Mouse (Mus musculus) limb, embryonic 11.5 days (tissue): ENCODE measurements around the gene Tarbp1. TPM values are rescaled to one million over a fixed set of nuclear protein-coding genes. Genes with fewer than 3 reads are reported as not detected.

Source experiments
- ATAC-seq: fragments of 200-750 bp; cut with Nextera tagmentation; 2 replicates; pipeline ENCODE4 v1.8.0; 2017; ENCODE audit warnings: low read depth; ENCODE audit not compliant: insufficient number of reproducible peaks, low FRiP score, low TSS enrichment
- DNase-seq: peaks from one replicate; pipeline ENCODE4 v3.0.0-alpha.2; 2015; ENCODE audit warnings: low spot score
- H3K27ac ChIP-seq: fragments of 300-500 bp; sonication (generic); replicated peaks from 2 replicates; pipeline ENCODE4 v1.5.1; 2014; ENCODE audit warnings: low read depth, mild to moderate bottlenecking, low read length
- H3K27me3 ChIP-seq: fragments of 300-500 bp; sonication (generic); 2 replicates; pipeline ENCODE4 v1.6.1; 2014; ENCODE audit warnings: mild to moderate bottlenecking, low read length, mixed read lengths; ENCODE audit not compliant: control insufficient read depth, insufficient read depth
- H3K36me3 ChIP-seq: fragments of 300-500 bp; sonication (generic); 2 replicates; pipeline ENCODE4 v1.6.1; 2014; ENCODE audit warnings: mild to moderate bottlenecking, low read length, moderate library complexity, mixed read lengths; ENCODE audit not compliant: control insufficient read depth, insufficient read depth
- H3K4me1 ChIP-seq: fragments of 300-500 bp; sonication (generic); 2 replicates; pipeline ENCODE4 v1.6.1; 2014; ENCODE audit warnings: low read length, mixed read lengths; ENCODE audit not compliant: control insufficient read depth, insufficient read depth
- H3K4me2 ChIP-seq: fragments of 300-500 bp; sonication (generic); 2 replicates; pipeline ENCODE4 v1.6.1; 2014; ENCODE audit warnings: low read depth, mild to moderate bottlenecking, moderate library complexity; ENCODE audit not compliant: severe bottlenecking
- H3K4me3 ChIP-seq: fragments of 300-500 bp; sonication (generic); 2 replicates; pipeline ENCODE4 v1.5.1; 2014; ENCODE audit warnings: low read depth, low read length
- H3K9ac ChIP-seq: fragments of 300-500 bp; sonication (generic); 2 replicates; pipeline ENCODE4 v1.6.1; 2014; ENCODE audit warnings: mild to moderate bottlenecking, low read length
- H3K9me3 ChIP-seq: fragments of 300-500 bp; sonication (generic); 2 replicates; pipeline ENCODE4 v1.6.1; 2016; ENCODE audit warnings: low read length; ENCODE audit not compliant: control insufficient read depth
- WGBS: fragments of 180-500 bp; shearing (Covaris S2); extraction: QIAGEN DNeasy Blood & Tissue Kit; methylation state at CpG from one replicate; pipeline ENCODE4 v1.1.7; 2014; 5-methylcytosine and 5-hydroxymethylcytosine counted together
- polyA plus RNA-seq: library from polyadenylated mRNA; unstranded; fragments of >200 nt; fragmentation: Nextera tagmentation; extraction: Ambion mirVana; gene quantifications from 2 replicates; pipeline ENCODE4 v1.2.1, GENCODE M21; 2014

The Tarbp1 gene
- polyA plus RNA-seq, 1 experiment from 2014 or later, result 3.8 TPM

GRCm38 (mm10) chr8:126438937-126439336, 35.9 kb downstream of the Tarbp1 start:
- H3K4me2 ChIP-seq, result no peak overlapping the region
- H3K9me3 ChIP-seq, result no peaks in the 10 kb centered on the region
- H3K27ac ChIP-seq, result no peak overlapping the region
- peaks cover 4% of the 10 kb centered on the region; the same call in 1 of the 2 replicates for H3K36me3 ChIP-seq
- H3K9ac ChIP-seq, result no peak overlapping the region
- H3K4me1 ChIP-seq, result no peaks in the 10 kb centered on the region
- DNase-seq (no peak), ATAC-seq (no peak)
- H3K4me3 ChIP-seq, result no peak overlapping the region
- 60% methylated on average over 2 of the region's 2 CpGs for WGBS
- H3K27me3 ChIP-seq, result no peaks in the 10 kb centered on the region

DNA sequence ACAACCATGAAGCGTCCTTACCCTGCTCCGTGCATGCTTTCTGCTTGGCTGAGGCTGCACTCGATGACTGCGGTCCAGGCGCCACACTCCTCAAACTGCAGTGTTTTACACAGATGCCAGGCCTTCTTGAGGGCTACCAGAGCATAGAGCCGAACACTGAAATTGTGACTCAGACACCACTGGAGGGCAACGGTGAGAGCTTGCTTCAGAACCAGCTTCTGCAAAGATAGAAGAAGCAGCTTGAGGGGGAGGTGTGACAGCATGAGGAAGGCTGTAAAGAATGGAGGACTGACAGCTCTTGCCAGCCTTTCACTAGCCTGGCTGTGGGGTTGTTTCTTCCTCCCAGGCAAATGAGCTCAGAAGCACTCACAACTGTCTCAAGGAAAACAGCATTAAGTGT, 41.0 kb downstream of the Tarbp1 start:
- 89% methylated on average over 7 of the region's 7 CpGs for WGBS
- no peak overlapping the region for H3K4me2 ChIP-seq
- H3K4me3 ChIP-seq, result no peak overlapping the region
- no peak overlapping the region for H3K9ac ChIP-seq
- H3K9me3 ChIP-seq, result no peaks in the 10 kb centered on the region
- H3K27ac ChIP-seq, result no peak overlapping the region
- peaks cover 10% of the 10 kb centered on the region for H3K36me3 ChIP-seq
- no peaks in the 10 kb centered on the region for H3K4me1 ChIP-seq
- no peaks in the 10 kb centered on the region for H3K27me3 ChIP-seq
- ATAC-seq (no peak), DNase-seq (no peak)

GRCm38 (mm10) chr8:126429635-126430034, 45.2 kb downstream of the Tarbp1 start:
- Histone ChIP-seq H3K27ac (no peak overlapping the region), H3K4me2 (no peak overlapping the region), H3K36me3 (peaks cover 15% of the 10 kb centered on the region), H3K27me3 (no peaks in the 10 kb centered on the region), H3K4me1 (no peaks in the 10 kb centered on the region), H3K9me3 (no peaks in the 10 kb centered on the region), H3K9ac (no peak overlapping the region), H3K4me3 (no peak overlapping the region)
- 95% methylated on average over 5 of the region's 5 CpGs for WGBS
- ATAC-seq, result no peak
- DNase-seq, result no peak

DNA sequence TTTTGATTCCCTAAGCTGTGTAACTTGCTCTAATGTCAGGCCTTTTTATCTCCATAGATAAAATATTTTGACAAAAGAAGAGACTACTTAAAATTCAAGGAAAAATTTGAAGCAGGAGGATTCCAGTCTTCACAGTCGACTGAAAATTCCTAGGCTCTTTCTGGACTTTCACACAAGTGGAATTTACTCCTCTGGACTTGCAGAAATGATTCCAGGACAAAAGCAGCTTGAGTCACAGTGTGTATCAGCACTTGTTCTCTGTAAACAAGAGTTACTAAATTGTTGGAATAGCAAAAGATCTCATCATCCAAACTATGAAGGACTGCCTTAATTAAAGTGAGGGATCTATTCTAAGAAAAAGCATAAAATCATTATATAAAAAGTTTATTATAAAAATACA, 49.9 kb downstream of the Tarbp1 start:
- Histone ChIP-seq H3K9me3 (no peaks in the 10 kb centered on the region), H3K4me3 (no peak overlapping the region), H3K4me1 (peaks cover 6% of the 10 kb centered on the region), H3K36me3 (peaks cover 12% of the 10 kb centered on the region), H3K9ac (no peak overlapping the region), H3K27me3 (no peaks in the 10 kb centered on the region), H3K27ac (no peak overlapping the region), H3K4me2 (no peak overlapping the region)
- ATAC-seq (no peak), DNase-seq (no peak)
- 76% methylated on average over 1 of the region's 1 CpGs for WGBS

DNA sequence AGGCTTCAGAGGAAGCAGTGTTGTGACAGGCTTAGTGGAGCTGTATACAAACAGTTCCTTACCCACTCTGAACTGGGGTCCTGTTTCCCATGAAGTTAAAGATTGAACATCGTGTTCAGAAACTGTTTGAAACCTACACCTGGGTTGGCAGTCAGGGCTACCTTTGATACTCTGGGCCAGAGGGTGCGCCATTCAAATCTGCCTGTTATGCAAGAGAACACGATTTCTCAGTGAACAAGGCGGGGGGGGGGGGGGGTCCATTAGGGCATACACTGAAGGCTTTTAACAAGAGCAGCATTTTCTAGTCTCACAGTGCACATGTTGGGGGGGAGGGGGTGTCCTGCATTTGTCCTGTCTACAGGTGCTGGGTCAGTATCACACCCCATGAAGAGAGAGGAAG, 50.7 kb downstream of the Tarbp1 start:
- Histone ChIP-seq H3K27ac (no peak overlapping the region), H3K27me3 (no peaks in the 10 kb centered on the region), H3K9ac (no peak overlapping the region), H3K9me3 (no peaks in the 10 kb centered on the region), H3K4me2 (no peak overlapping the region), H3K36me3 (peaks cover 9% of the 10 kb centered on the region), H3K4me3 (no peak overlapping the region), H3K4me1 (peaks cover 6% of the 10 kb centered on the region)
- WGBS, result 94% methylated on average over 4 of the region's 4 CpGs
- ATAC-seq (no peak), DNase-seq (no peak)

DNA sequence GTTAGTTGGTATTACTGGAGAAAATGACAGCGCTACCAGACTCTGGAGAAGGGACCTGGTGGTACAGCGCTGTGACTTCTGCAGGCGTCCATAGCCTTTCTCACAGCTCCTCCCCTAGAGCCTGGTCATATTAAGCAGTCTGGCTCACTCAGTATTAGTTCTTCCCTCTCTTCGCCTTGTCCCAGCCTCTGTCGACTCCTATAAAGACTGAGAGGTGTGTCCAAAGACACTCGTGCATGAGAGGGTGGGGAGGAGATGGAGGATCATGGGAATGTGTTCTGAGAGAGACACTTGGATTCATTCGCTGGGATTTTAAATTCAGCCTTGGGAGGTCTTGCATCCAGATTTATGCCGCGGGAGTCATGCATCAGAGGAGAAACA, 52.0 kb downstream of the Tarbp1 start:
- ATAC-seq, result peak; percentile 29; the same call in 1 of the 2 replicates
- DNase-seq, result no peak
- 13% methylated on average over 9 of the region's 9 CpGs for WGBS
- Histone ChIP-seq H3K4me2 (peak overlapping the region; percentile 90), H3K4me1 (peaks cover 6% of the 10 kb centered on the region), H3K9me3 (no peaks in the 10 kb centered on the region), H3K4me3 (peak overlapping the region; percentile 83), H3K27me3 (no peaks in the 10 kb centered on the region), H3K27ac (no peak overlapping the region), H3K9ac (peak overlapping the region; percentile 81), H3K36me3 (peaks cover 3% of the 10 kb centered on the region; the same call in 1 of the 2 replicates)

DNA sequence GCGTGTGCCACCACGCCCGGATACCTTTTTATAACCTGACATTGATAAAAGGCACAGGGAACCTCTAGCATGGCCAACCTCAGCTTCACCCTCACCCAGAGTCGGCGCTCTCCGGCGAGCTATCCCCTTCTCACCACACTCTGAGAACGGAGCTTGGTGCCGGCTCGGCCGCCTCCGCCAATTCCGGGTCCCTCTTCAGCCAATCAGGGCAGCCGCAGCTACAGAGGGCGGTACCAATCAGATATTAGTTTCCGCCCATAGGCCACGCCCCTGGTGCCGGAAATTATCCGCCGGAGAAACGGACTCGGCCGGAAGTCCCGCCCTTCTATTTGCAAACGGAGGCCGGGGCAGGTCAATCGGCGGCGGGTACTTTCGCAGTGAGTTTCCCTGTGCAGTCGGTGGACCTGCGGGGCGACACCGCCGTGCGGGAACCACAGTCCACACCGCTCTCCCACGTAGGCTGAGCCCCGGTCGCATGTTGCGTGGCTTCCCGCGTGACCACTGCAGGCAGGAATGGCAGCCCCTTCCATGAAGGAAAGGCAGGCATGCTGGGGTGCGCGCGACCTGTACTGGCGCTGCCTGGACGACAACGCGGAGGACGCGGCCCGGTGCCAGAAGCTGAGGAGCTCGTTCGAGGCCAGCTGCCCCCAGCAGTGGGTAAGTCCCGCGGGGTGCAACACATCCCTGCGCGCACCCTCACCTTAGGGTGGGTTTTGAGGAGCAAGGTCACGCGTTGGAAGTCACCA, 52.5 kb downstream of the Tarbp1 start, which contains the start of gene Coa6:
Gene Coa6 (plus strand): TSS at position 342 of the 746 bp plus-strand sequence.
- Histone ChIP-seq H3K9ac (peak within 1 kb of the TSS; percentile 81), H3K4me2 (peak within 1 kb of the TSS; percentile 90), H3K4me1 (peaks cover 6% of the 10 kb centered on the region), H3K9me3 (no peaks in the 10 kb centered on the region), H3K27me3 (no peaks in the 10 kb centered on the region), H3K36me3 (peaks cover 3% of the 10 kb centered on the region; the same call in 1 of the 2 replicates), H3K27ac (no peak within 1 kb of the TSS), H3K4me3 (peak within 1 kb of the TSS; percentile 83)
- peak; percentile 96 for ATAC-seq
- peak; percentile 99 for DNase-seq
- under 1% methylated on average over 61 of the region's 61 CpGs for WGBS

- no peak overlapping the region for H3K9ac ChIP-seq
- WGBS, result 85% methylated on average over 3 of the region's 3 CpGs
- H3K9me3 ChIP-seq, result no peaks in the 10 kb centered on the region
Observed at GRCm38 (mm10) chr8:126420834-126421233, 54.0 kb downstream of the Tarbp1 start.

More at GRCm38 (mm10) chr8:126420834-126421233, 54.0 kb downstream of the Tarbp1 start:
- H3K4me2 ChIP-seq, result no peak overlapping the region
- ATAC-seq, result no peak
- peaks cover 6% of the 10 kb centered on the region for H3K4me1 ChIP-seq
- DNase-seq, result no peak
- H3K36me3 ChIP-seq, result peaks cover under 1% of the 10 kb centered on the region; the same call in 1 of the 2 replicates
- H3K4me3 ChIP-seq, result no peak overlapping the region
- H3K27ac ChIP-seq, result no peak overlapping the region
- H3K27me3 ChIP-seq, result no peaks in the 10 kb centered on the region
